Mouse (Mus musculus) kidney, adult 2 months (tissue): ENCODE measurements at regions not wholly inside any gene's neighbourhood (a gene's known extent, or its start where the extent isn't known, plus 50 kb on each side); places are given as distances from the start of the nearest gene placed in this dataset.

ENCODE experiments used
- CTCF ChIP-seq: fragments of 200-500 bp; conservative IDR thresholded peaks from 2 replicates; pipeline ENCODE4 v1.5.1; 2011; ENCODE audit warnings: low read depth, mild to moderate bottlenecking, control low read depth, low read length, moderate library complexity, mixed read lengths; ENCODE audit not compliant: insufficient read depth, insufficient read length
- POLR2A ChIP-seq: fragments of 200-500 bp; IDR thresholded peaks from one replicate; pipeline ENCODE4 v1.6.1; 2011; ENCODE audit warnings: low read depth, low read length, control low read depth

- TF ChIP-seq POLR2A (no peak), CTCF (no peak)
Measured at GRCm38 (mm10) chr1:105177938-105178337, 178.6 kb downstream of the Rnf152 start.
